Mouse (Mus musculus) kidney, adult 9 months (tissue): Measurements from ENCODE around the gene Ldlrad1.

Source experiments
- DNase-seq: peaks from one replicate; pipeline ENCODE4 v3.0.0; 2022

The Ldlrad1 gene

GRCm38 (mm10) chr4:107211936-107212335, 3.0 kb downstream of the Ldlrad1 start:
- no peak for DNase-seq

DNA sequence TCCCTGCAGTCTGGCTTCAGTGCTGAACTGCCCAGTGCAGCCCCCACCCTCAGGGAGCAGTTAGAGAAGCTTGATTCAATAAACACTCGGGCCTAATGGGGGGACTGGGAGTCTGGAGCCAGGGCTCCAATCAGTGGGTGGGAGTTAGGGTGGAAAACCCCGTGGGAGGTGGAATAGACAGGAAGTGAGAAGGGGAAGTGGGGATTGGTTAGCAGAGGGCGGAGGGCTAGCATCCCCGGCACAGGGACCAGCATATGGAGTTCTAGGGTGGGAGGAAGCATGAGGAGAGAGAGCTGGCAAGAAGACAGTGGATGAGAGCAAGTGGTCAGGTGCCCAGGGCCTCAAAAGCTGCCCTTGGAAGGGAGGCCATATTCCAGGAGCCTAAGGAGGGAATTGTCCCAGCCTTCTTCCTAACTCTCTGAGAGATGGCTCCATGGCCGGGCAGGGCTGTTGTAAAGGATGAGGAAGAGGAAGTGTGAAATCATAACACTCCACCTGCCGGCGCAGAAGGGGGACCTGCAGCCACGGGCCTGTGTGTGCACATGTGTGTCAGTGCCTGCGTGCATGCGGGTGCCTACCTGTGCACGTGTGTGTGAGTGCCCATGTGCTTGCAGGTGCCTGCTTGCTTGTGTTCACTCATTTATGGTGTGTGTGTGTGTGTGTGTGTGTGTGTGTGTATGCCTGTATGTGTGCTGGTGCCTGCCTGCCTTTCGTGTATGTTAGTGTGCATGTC, 4.5 kb downstream of the Ldlrad1 start:
- no peak for DNase-seq

- no peak for DNase-seq
These were observed 8.6 kb downstream of the Ldlrad1 start for GRCm38 (mm10) chr4:107217574-107217973.

GRCm38 (mm10) chr4:107221524-107221923, 12.5 kb downstream of the Ldlrad1 start:
- DNase-seq: no peak

DNA sequence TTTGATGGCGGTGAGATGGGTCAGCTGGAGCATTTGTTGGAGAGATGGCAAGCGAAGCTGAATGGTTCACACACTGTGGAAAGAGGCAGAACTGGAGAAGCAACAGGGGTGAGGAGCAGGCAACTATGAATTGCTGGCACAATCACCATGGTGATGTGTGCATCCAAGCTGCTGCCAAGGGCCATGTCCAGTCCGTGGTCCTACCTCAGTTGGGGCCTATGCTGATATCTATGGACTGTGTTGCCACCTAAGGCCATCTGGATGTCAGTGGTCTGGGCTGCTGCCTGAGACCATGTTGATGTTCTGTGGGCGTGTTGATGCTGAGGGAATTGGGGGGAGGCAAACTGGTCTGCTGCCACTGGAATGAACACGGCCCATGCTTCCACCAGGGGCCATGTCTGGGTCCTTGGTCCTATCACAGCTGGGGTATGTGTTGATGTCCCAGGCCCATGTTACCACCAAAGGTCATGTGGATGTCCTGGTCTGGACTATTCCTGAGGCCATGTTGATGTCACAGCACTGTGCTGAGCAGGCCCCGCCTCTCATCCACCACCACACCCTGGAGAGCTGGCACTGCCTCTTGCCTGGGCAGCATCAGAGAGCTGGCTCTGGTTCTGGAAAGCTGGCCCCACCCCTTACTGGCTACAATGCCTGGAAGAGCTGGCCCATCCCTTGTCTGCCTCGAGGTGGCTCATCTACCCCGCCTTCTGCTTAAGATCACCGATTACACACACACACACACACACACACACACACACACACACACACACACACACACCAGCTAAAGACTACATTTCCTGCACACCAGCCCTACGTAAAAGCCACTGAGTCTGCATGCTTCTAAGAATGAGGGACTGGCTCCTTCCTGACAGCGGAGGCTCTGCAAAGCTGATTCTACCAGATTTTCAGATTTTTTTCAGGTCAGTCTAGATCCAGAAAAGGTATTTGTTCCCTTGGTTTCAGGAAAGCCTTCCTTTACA, 14.5 kb downstream of the Ldlrad1 start:
- peak; percentile 7 for DNase-seq

DNA sequence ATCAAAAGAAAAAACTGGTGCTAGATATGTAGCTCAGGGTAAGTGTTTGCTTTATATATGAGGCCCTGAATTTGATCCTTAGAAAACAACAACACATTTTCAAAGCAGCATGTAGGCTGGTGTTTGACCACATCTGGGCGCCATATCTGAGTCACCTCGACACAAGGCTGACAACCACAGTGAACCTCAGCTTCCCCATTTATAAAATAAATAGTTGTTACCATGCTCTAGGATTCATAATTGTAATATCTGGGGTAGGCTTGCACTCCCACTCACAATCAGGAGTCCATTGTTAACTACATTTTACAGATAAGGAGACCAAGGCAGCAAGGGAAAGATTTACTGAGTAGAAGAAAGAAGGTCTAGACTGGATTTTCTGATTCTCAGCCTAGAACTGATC, 17.3 kb downstream of the Ldlrad1 start:
- no peak for DNase-seq

- no peak for DNase-seq
These were observed 23.2 kb downstream of the Ldlrad1 start for GRCm38 (mm10) chr4:107232219-107232618.

- no peak for DNase-seq
These were observed 29.3 kb downstream of the Ldlrad1 start for GRCm38 (mm10) chr4:107238253-107238652.

DNA sequence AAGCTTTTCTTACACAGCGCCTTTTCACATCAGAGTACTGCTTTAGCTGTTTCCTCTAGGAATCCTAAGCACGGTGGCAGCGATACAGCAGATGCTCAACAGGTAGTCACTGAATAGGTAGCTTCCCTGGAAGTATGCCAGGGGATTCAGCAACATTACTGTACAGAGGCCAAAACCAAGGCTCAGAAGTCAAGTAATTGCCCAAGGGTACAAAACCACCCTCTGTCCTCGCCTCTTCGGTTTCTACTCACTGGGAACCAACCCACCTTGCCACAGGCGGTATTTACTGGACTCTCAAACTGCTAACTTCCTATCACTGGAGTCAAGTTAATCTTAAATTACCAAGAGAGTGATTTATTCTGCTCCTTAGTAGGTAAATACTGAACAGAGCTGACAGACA, 31.2 kb downstream of the Ldlrad1 start:
- DNase-seq: no peak

GRCm38 (mm10) chr4:107243365-107244333, 34.7 kb downstream of the Ldlrad1 start:
- DNase-seq: peak; percentile 20

DNA sequence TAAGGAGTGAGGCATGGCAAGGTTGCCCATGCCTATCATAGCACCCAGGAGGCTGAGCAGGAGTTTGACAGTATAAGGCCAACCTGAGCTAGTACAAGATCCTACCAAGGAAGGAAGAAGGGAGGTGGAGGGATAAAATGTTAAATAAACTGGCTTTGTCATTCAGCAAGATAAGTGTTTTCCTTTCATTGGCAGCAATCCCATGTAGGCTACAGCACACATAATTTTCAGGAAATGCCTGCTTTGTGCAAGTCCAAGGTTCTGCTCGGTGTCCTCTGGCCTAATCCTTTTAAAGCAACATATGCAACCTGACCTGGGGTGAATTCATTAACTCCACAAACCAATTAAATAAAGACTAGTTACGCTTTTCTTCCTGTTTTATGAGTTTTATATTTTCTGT, 36.4 kb downstream of the Ldlrad1 start:
- DNase-seq: peak; percentile 32

DNA sequence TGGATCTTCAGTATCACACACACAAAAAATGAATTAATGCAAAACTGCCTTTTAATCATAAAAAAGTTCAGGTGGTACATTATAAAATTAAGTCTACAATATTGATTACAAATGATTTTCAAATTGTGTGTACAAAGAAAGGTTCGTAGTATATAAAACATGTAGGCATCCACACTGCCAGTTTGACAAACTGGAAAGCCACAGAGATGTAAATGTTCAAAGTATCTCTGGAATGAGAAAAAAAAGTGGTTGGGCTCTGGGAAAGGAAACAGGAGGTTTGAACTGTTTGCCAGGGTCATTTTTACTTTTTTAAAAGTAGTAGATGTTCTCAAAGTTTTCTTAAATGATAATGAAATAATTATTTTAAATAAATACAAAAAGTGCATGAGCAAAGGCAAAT, 37.1 kb downstream of the Ldlrad1 start:
- no peak for DNase-seq

DNA sequence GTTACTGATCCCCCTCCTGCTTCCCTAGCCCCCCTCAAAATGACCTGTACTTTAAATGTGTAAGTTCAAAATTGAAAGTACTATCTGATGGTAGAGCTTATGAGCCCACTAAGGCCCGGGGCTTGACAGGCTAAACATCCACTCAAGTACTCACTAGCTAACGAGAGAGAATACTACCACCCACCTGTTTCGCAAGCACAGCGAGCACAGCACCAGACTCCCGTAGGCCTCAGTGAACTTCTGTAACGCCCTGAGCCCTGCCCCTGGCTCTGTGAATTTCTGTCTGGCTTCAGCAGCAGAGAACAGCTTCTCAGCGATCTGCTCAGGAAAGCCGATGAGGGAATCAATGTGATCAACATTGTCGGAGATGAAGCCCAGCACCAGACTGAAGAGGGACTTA, 38.1 kb downstream of the Ldlrad1 start:
- no peak for DNase-seq

- DNase-seq: no peak
These were observed 39.1 kb downstream of the Ldlrad1 start for GRCm38 (mm10) chr4:107248061-107248460.

DNA sequence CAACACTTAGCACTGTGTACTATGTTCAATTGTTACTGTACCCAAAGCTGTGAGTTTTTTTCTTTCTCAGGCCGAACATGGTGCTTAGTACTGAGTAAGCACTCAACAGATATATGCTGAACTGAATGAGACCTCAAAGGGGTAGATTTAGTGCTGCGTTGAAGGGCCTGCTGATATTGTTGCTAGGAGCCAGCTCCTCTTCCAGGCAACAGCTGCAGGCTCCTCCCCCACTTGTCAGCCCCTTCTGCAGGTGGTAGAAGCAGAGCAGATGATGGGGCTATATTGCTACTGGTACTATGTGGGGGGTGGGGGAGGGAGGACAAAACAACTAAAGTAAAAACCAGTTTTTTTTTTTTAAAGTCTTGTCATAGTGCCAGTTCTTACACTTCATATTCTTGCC, 40.5 kb downstream of the Ldlrad1 start:
- DNase-seq: no peak

DNA sequence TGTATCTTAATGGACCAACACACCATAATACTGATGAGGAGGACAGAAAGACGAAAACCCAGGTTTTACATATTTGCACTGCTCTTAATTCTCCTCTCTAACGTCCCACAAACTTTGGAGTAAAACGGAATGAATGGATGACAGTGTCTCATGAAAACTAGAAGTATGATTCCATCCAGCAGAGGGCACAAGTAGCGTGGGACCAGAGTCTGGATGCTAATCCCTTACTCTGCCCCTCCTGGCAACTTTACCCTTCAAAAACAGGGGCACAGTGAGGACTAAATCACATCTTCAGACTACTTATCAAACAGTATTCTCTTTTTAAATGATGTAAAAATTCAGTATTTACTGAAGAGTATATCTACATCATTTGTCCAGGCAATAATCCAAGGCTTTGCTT, 41.5 kb downstream of the Ldlrad1 start:
- peak; percentile 74 for DNase-seq

- DNase-seq: no peak
These were observed 43.5 kb downstream of the Ldlrad1 start for GRCm38 (mm10) chr4:107252522-107252921.

DNA sequence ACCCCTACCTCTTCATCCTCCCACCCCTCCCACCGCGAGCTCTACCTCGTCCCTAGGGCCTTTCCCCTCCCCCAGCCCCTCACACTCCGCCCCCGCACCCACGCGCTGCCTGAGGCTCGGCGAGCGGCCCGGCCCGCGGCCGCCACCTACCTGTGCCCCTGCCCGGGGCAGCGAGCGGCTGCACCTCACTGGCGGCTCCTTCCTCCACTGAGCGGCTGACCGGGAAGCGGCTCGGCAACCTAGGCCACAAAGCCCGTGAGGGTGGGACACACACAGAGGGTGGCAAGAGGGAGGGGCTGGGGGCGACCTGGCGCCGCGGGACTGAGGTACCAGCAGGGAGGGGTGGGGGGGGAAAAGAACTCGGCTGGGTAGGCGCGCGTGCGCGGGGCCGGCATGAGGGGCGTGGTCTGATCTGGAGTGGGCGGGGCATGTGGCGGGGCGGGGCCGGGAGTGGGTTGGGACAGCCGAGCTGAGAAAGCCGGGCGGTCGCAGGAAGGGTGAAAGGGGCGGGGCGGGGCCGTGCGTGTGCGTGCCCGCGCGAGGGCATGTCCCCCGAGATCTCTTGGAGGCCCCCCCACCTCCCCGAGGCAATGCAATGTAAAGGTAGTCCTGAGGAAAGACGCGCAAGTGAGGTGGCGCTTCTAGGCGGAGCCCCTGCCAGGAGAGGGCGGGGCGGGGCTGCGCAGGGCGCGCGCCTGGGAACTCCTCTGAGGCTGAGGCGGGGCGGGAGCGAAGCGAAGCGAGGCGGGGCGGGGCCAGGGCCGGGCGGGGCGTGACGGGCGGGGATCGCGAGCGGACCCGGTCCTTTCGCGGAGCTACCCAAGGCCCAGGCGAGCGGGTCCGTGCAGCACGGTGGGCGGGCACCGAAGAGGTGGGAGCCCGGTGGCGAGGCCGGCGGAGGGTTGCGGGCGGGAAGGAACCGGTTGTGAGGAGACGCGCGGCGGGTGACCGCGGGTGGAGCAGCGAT, 44.4 kb downstream of the Ldlrad1 start, which contains the start of the genes Lrrc42 and Hspb11:
Lrrc42 (minus strand) TSS at position 408 of the 967 bp plus-strand sequence.
Hspb11 (plus strand) TSS at position 469 of the 967 bp plus-strand sequence.
- DNase-seq: peak; percentile 96

- no peak for DNase-seq
These were observed 45.4 kb downstream of the Ldlrad1 start for GRCm38 (mm10) chr4:107254414-107254813.

DNA sequence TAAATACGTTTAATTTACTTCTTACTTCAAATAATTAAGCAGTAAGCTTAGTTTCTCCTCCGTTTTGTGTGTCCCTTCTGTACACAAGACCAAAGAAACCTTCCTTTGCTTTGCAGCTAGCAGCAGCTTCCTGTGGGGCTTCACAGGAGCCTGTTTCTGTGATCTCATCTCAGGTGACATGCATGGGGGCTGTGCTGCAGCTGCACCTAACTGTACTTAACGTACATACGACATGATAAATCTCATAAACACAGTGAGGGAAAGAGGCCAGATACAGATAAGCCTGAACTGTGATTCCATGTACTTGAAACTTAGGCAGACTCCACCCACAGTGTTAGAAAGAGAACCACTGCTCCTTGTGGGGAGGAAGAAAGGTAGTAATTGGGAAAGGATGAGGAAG, 51.0 kb downstream of the Ldlrad1 start:
- no peak for DNase-seq
